Mouse (Mus musculus): Measurements from ENCODE around the gene Cep112. TPM values are rescaled to one million over a fixed set of nuclear protein-coding genes. Genes with fewer than 3 reads are reported as not detected.

The Cep112 gene
- polyA plus RNA-seq, 1 experiment from 2014 or later, result 10.1 TPM

DNA sequence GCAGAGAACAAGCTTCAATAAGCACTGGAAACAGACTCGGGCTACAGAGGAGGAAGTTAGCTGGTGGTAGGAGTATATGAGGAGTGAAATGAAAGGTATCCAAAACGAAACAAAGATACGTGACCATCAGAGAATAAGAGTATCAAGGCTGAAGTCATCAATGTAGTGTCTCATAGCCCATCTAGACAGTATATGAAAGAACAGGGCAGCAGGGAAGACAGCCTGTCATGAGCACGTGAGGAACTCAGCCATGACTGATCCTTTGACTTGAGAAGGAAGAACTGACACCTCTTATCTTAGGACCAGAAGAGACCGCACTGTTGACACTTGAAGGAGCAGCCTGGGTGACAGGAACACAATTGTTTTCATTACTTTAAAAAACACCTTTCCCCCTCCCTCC lies 373.4 kb downstream of the Cep112 start:
- Histone ChIP-seq H3K4me1 (replicated peaks) (peaks cover 12% of the 10 kb centered on the region), H3K27ac (no peak overlapping the region), H3K27me3 (ENCODE audit: insufficient read depth, poor library complexity, severe bottlenecking) (no peaks in the 10 kb centered on the region), H3K4me3 (no peak overlapping the region), H3K9me3 (no peaks in the 10 kb centered on the region), H3K36me3 (no peaks in the 10 kb centered on the region)
- 85% methylated on average over 5 of the region's 5 CpGs for WGBS
- DNase-seq (ENCODE audit: low spot score), result no peak

DNA sequence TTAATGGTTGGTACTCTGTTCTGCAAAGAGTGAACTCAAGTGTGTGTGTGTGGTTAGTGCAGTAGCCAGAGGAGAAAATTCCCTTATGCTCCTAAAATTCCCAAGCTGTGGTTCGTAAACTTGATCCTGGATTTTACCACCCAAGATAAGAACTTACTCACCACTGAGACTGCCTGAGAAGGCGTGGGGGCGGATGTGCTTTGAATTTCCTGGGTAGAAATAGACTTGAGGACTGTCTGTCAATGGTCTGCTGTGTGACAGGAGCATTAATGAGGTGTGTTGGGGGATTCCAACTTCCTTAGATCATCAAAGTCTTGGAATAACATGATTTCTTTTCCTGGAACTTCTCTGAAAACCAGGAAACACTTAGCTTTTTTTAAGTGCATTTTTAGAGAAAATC lies 374.7 kb downstream of the Cep112 start:
- 77% methylated on average over 3 of the region's 3 CpGs for WGBS
- no peaks in the 10 kb centered on the region for H3K27me3 ChIP-seq (ENCODE audit: insufficient read depth, poor library complexity, severe bottlenecking)
- H3K4me1 ChIP-seq (replicated peaks), result peaks cover 18% of the 10 kb centered on the region

DNA sequence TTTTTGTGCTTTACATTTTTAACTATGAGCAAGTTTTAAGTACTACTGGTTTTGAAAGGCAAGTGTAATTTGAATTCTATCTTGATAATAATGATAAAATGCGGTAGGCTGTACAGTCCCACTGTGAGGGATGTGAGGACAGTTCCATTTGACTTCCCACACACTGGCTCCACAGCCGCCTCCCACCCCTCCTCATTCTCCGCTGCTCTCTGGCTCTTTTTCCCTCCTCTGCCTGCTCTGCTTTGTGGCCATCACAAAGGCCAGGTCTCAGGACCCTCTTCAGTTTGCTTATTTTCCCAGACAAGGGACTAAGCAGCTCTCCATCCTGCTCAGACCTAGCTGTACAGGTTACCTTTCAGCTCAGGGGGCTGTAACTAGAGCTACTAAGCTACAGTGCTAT lies 379.0 kb downstream of the Cep112 start:
- H3K36me3 ChIP-seq, result no peaks in the 10 kb centered on the region
- 51% methylated on average over 3 of the region's 3 CpGs for WGBS
- H3K4me3 ChIP-seq, result no peak overlapping the region
- H3K27me3 ChIP-seq (ENCODE audit: insufficient read depth, poor library complexity, severe bottlenecking), result peaks cover 3% of the 10 kb centered on the region; the same call in 1 of the 2 replicates
- H3K27ac ChIP-seq, result no peak overlapping the region
- peaks cover 11% of the 10 kb centered on the region for H3K4me1 ChIP-seq (replicated peaks)
- H3K9me3 ChIP-seq, result no peaks in the 10 kb centered on the region
- DNase-seq (ENCODE audit: low spot score), result no peak

More for the DNA sequence above, 374.7 kb downstream of the Cep112 start:
- no peaks in the 10 kb centered on the region for H3K9me3 ChIP-seq
- no peak overlapping the region for H3K27ac ChIP-seq
- H3K36me3 ChIP-seq, result no peaks in the 10 kb centered on the region
- DNase-seq (ENCODE audit: low spot score), result no peak
- H3K4me3 ChIP-seq, result no peak overlapping the region

DNA sequence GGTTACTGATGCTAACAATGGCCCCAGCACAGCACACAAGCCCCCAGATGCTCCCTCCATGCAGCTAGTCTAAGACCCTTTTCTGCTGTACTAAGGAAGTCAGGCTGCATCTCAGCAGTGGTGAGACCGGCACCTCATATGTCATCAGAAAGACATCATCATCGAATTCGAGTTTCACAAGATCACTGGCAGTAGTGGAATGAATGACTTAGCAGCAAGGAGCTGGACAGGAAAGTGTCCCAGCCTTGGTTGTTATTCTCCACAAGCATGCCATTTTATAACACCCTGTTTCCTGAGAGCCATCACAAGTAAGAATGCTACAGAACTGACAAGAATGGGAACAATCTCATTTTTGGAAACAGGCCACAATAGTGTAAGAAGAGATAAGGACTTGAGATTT lies 381.0 kb downstream of the Cep112 start:
- DNase-seq (ENCODE audit: low spot score), result no peak
- Histone ChIP-seq H3K27me3 (ENCODE audit: insufficient read depth, poor library complexity, severe bottlenecking) (peaks cover 3% of the 10 kb centered on the region; the same call in 1 of the 2 replicates), H3K4me1 (replicated peaks) (peaks cover 11% of the 10 kb centered on the region), H3K9me3 (no peaks in the 10 kb centered on the region), H3K27ac (no peak overlapping the region), H3K4me3 (no peak overlapping the region), H3K36me3 (no peaks in the 10 kb centered on the region)
- WGBS, result 87% methylated on average over 3 of the region's 3 CpGs

DNA sequence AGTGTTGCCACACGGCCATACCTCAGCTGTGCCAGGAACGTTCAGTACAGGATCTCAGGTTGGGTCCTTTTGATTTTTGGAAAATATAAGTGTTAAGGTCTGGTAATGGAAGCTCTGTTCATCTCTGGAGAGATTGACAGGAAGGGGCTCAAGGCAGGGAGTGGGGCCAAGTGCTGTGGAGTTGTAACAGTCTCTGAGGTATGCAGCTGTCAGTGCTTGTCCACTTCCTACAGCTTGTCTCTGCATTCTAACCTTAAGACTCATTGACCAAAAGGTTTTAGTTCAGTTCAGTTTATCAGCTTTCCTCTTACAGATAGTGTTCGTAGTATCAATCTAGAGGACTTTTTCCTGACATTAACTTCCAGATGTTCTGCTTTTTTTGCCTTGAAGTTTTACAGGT lies 384.6 kb downstream of the Cep112 start:
- H3K4me1 ChIP-seq (replicated peaks), result no peaks in the 10 kb centered on the region
- no peak overlapping the region for H3K27ac ChIP-seq
- H3K27me3 ChIP-seq (ENCODE audit: insufficient read depth, poor library complexity, severe bottlenecking), result peaks cover 3% of the 10 kb centered on the region; the same call in 1 of the 2 replicates
- DNase-seq (ENCODE audit: low spot score), result no peak
- WGBS, result 93% methylated on average over 3 of the region's 3 CpGs
- H3K9me3 ChIP-seq, result no peaks in the 10 kb centered on the region
- H3K36me3 ChIP-seq, result no peaks in the 10 kb centered on the region
- no peak overlapping the region for H3K4me3 ChIP-seq

DNA sequence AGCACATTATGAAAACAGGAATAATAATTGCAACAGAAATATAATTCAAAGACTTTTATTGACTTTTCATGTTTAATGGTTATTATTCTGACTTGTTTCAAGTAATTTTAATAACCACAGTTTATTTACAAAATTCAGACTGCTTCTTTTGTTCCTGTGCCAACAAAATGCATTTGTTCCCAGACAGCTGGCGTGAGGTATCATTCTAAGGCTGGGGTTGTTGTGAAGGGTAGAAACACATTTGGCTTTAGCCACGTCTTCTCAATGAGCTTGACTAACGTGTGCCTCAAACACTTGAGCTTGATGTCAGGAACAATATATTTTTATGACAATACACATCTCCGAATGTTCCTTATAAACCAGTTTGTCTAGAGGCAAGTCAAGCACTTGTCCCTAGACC lies 396.8 kb downstream of the Cep112 start:
- Histone ChIP-seq H3K36me3 (no peaks in the 10 kb centered on the region; the same call in 1 of the 2 replicates), H3K9me3 (peaks cover 6% of the 10 kb centered on the region; the same call in 1 of the 2 replicates), H3K27me3 (ENCODE audit: insufficient read depth, poor library complexity, severe bottlenecking) (no peaks in the 10 kb centered on the region), H3K27ac (peak overlapping the region; percentile 67; the same call in 1 of the 2 replicates), H3K4me3 (no peak overlapping the region), H3K4me1 (replicated peaks) (peaks cover 11% of the 10 kb centered on the region)
- 71% methylated on average over 4 of the region's 4 CpGs for WGBS
- no peak for DNase-seq (ENCODE audit: low spot score)

DNA sequence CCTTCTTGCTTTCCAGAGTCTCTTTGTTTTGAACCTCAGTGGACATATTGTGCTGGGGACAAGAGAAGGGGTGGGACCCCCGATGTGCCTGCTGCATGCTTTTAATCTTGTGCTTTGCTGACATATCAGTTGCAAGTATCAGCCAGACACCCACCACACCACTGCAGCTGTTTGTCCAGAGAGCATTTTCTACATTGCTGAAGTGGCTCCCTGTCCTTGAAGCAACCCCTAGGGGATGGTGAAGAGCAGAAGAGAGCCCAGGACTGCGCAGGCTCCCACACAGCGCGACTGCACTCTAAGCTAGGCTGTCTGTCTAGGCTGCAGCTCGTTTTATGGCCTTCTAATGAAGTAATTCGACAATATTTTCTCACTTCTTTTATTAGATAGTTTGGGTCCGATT lies 397.3 kb downstream of the Cep112 start:
- Histone ChIP-seq H3K36me3 (no peaks in the 10 kb centered on the region; the same call in 1 of the 2 replicates), H3K27ac (peak overlapping the region; percentile 67; the same call in 1 of the 2 replicates), H3K9me3 (peaks cover 6% of the 10 kb centered on the region; the same call in 1 of the 2 replicates), H3K4me3 (no peak overlapping the region), H3K4me1 (replicated peaks) (peaks cover 11% of the 10 kb centered on the region), H3K27me3 (ENCODE audit: insufficient read depth, poor library complexity, severe bottlenecking) (no peaks in the 10 kb centered on the region)
- 69% methylated on average over 7 of the region's 7 CpGs for WGBS
- DNase-seq (ENCODE audit: low spot score), result no peak

DNA sequence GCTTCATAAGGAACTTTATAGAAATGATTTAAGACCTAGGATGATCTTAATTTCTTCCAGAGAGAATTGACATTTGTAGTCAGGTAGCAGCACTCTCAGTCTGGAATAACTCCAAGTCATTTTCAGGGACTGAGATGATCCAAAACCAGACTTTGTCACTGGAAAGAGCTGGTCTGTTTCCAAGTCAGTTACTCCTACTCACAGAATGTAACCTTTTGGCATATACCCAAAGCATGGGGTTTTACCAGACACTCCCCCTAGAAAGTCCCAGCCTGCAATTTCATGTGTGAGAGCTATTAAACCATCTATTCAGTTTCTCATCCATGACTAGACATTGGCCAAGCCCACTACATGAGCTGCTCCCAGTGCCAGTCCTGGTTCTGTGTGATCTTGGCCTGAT lies 402.3 kb downstream of the Cep112 start:
- peaks cover 5% of the 10 kb centered on the region for H3K4me1 ChIP-seq (replicated peaks)
- H3K4me3 ChIP-seq, result no peak overlapping the region
- H3K9me3 ChIP-seq, result peaks cover 6% of the 10 kb centered on the region; the same call in 1 of the 2 replicates
- DNase-seq (ENCODE audit: low spot score), result no peak
- H3K27ac ChIP-seq, result no peak overlapping the region
- H3K36me3 ChIP-seq, result no peaks in the 10 kb centered on the region; the same call in 1 of the 2 replicates
- no peaks in the 10 kb centered on the region for H3K27me3 ChIP-seq (ENCODE audit: insufficient read depth, poor library complexity, severe bottlenecking)

DNA sequence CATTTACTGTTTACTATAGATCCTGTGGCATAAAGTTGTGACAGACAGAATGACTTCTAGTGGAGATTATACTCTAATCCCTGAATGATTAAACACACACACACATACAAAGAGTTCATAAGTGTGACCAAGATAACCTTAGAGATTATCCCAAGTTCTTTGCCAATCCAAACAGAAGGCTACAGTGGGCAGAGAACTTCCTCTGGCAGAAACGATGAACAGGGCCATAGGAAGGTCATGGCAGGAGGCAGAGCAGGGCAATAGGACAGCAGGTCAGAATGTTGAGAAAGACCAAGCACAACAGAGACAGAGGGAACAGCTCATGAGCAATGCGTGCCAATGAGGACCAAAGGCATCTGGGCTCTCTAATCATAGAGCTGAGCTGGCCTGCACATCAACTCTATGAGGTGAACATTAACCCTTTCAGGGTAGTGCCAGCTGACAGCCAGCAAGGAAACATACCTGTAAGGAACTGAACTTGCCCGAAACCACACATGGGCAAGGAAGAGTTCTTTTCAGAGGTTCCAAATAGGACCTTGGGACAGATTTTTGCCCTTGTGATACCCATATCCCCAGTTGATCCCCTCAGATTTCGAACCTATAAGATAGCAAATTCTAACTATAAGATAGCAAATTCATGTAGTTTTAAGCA lies 403.5 kb downstream of the Cep112 start:
- Histone ChIP-seq H3K9me3 (peaks cover 6% of the 10 kb centered on the region; the same call in 1 of the 2 replicates), H3K4me1 (replicated peaks) (no peaks in the 10 kb centered on the region), H3K4me3 (no peak overlapping the region), H3K27me3 (ENCODE audit: insufficient read depth, poor library complexity, severe bottlenecking) (no peaks in the 10 kb centered on the region), H3K27ac (no peak overlapping the region), H3K36me3 (no peaks in the 10 kb centered on the region; the same call in 1 of the 2 replicates)
- WGBS, result 81% methylated on average over 4 of the region's 4 CpGs
- no peak for DNase-seq (ENCODE audit: low spot score)

DNA sequence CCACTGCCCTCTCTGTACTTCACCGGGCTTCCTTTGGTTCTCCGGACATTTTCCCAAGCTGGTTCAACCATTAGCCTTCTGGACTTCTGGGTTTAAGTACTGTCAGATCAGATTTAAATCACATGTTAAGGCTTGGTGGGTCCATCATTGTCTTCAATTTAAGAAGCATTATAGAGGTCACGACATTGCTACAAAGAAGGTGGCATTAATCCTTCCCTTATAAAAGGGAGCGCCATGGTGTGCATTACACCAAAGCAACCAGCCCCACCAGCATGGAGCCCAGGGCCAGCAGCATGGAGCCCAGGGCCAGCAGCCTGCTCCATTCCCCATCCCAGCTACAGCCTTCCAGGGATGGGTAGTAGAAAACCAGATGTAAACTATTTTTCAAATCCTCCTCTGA lies 411.7 kb downstream of the Cep112 start:
- H3K36me3 ChIP-seq, result no peaks in the 10 kb centered on the region
- H3K27me3 ChIP-seq (ENCODE audit: insufficient read depth, poor library complexity, severe bottlenecking), result no peaks in the 10 kb centered on the region
- 77% methylated on average over 4 of the region's 4 CpGs for WGBS
- no peaks in the 10 kb centered on the region for H3K9me3 ChIP-seq
- H3K4me1 ChIP-seq (replicated peaks), result peaks cover 11% of the 10 kb centered on the region; the same call in 1 of the 2 replicates
- no peak for DNase-seq (ENCODE audit: low spot score)
- H3K27ac ChIP-seq, result no peak overlapping the region
- no peak overlapping the region for H3K4me3 ChIP-seq

DNA sequence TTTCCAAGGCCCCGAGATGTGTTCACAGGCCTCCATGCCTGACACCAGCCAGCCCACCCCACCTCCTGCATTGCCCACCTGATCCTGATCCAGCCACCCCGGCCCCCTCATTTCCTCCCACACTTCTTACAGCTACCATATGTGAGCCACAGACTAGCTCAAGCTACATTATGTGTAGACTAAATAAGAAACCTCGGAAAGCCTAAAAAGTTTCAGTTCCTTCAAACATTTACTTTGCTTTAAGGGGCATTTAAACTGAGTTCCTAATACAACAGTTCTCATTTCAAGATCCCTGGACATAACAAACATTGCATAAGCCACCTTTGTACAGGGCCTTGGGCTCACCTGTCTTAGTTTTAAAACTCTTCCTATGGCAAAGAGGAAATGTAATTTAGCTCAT lies 415.2 kb downstream of the Cep112 start:
- WGBS, result 88% methylated on average over 3 of the region's 3 CpGs
- Histone ChIP-seq H3K9me3 (no peaks in the 10 kb centered on the region), H3K36me3 (no peaks in the 10 kb centered on the region), H3K4me3 (no peak overlapping the region), H3K27ac (no peak overlapping the region), H3K27me3 (ENCODE audit: insufficient read depth, poor library complexity, severe bottlenecking) (no peaks in the 10 kb centered on the region), H3K4me1 (replicated peaks) (peaks cover 11% of the 10 kb centered on the region; the same call in 1 of the 2 replicates)
- DNase-seq (ENCODE audit: low spot score), result no peak

DNA sequence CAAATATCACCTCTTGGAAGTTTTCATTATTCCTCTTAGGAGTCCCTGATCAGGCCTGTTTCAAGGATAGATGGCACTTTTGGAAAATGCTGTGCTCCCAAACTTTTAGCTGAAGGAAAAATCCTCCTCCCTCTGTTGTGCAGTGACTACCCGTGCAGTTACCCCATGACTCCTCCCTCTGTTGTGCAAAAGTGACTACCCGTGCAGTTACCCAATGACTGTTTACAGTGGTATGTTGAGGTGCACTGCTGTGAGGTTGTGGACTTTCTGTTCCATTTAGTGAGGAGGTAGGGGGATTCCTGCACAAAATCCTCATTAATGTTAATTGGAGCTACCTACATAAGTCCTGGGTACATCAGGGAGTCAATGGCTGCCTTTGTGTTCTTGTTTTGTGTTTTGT lies 417.8 kb downstream of the Cep112 start:
- H3K4me3 ChIP-seq, result no peak overlapping the region
- no peaks in the 10 kb centered on the region for H3K27me3 ChIP-seq (ENCODE audit: insufficient read depth, poor library complexity, severe bottlenecking)
- 60% methylated on average over 2 of the region's 2 CpGs for WGBS
- DNase-seq (ENCODE audit: low spot score), result no peak
- no peaks in the 10 kb centered on the region for H3K36me3 ChIP-seq
- H3K27ac ChIP-seq, result no peak overlapping the region
- no peaks in the 10 kb centered on the region for H3K9me3 ChIP-seq
- H3K4me1 ChIP-seq (replicated peaks), result 0 out of 2 replicates have a peak, but pooled peaks cover 4% of the 10 kb centered on the region

DNA sequence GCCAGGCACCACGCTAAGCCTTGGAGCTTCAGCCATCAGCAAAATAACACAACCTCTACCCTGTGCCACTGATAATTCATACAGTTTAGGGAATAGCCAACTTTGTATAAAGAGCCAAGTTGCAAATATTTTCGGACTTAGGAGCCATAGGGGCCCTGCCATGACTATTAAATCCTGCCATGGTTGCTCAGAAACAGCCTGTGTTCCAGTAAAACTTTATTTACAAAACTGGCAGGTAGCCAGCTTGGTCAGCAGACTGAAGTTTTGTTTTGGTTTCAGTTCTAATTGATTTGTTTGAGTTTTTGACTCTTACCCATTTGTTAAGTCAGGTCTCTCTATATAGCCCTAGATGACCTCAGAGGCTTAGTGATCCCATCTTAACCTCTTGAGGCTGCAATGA lies 421.0 kb downstream of the Cep112 start:
- 85% methylated on average over 2 of the region's 2 CpGs for WGBS
- H3K9me3 ChIP-seq, result no peaks in the 10 kb centered on the region
- no peak overlapping the region for H3K27ac ChIP-seq
- DNase-seq (ENCODE audit: low spot score), result no peak
- no peak overlapping the region for H3K4me3 ChIP-seq
- no peaks in the 10 kb centered on the region for H3K36me3 ChIP-seq
- H3K27me3 ChIP-seq (ENCODE audit: insufficient read depth, poor library complexity, severe bottlenecking), result no peaks in the 10 kb centered on the region
- no peaks in the 10 kb centered on the region for H3K4me1 ChIP-seq (replicated peaks)

All from hindbrain, embryonic 10.5 days (tissue).